Mouse (Mus musculus): ENCODE results near the gene I0C0044D17Rik.

DNA sequence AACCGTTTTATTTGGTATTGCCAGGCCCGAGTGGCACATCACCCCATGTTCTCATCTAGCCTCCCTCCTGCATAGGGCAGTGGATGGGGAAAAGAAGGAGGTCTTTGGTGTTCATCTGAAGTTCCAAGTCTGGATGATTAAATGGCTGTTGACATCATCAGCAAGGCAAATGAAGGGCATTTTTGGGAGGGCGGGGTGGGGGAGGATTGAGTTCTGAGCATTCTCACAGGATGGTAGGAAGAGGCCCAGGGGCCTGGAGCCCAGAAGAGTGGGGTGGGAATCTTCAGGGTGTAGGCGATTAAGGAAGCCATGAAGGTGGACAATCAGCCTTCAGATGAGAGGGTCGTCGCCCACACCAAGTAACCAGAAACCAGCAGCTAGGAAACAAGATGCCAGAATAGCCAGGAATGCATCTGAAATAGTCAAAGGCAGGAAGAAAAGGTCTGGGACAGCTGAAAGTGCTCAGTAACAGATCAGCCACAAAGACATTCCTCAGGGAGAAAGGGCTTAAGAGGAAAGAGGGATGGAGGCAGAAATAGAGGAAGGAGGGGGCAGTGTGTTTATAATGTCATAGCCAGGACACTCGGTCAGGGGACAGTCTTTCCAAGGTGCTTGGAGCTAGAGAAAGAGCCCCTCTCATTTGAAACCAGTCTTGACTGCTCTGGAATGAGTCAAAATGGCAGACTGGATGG is 20.4 kb upstream of the I0C0044D17Rik start:
- TF ChIP-seq CTCF (IDR thresholded peaks at IDR 0.05; ENCODE audit: extremely low read depth, insufficient read length, insufficient replicate concordance, low read depth, low read length), result no peak
- TF ChIP-seq POLR2A (IDR thresholded peaks at IDR 0.05; ENCODE audit: low read depth, low read length), result no peak

Data from small intestine, adult 2 months (tissue).